Mouse (Mus musculus) testis, adult 2 months (tissue): ENCODE results near the gene 1700086D15Rik. TPM values are rescaled to one million over a fixed set of nuclear protein-coding genes. Genes with fewer than 3 reads are reported as not detected.

Source experiments
- H3K27ac ChIP-seq: fragments of 200-500 bp; 2 replicates; pipeline ENCODE4 v1.5.1; 2012; ENCODE audit warnings: low read depth, low read length; ENCODE audit not compliant: control insufficient read depth, insufficient read depth
- H3K27me3 ChIP-seq: fragments of 200-500 bp; 2 replicates; pipeline ENCODE4 v1.6.1; 2012; ENCODE audit warnings: mild to moderate bottlenecking, low read length, moderate library complexity; ENCODE audit not compliant: control insufficient read depth, insufficient read depth
- H3K36me3 ChIP-seq: fragments of 200-500 bp; 2 replicates; pipeline ENCODE4 v1.6.1; 2012; ENCODE audit warnings: mild to moderate bottlenecking, low read length; ENCODE audit not compliant: control insufficient read depth, insufficient read depth
- H3K4me1 ChIP-seq: fragments of 200-500 bp; 2 replicates; pipeline ENCODE4 v1.6.1; 2012; ENCODE audit warnings: low read length; ENCODE audit not compliant: control insufficient read depth, insufficient read depth
- H3K4me3 ChIP-seq: fragments of 200-500 bp; 2 replicates; pipeline ENCODE4 v1.5.1; 2012; ENCODE audit warnings: low read depth, mild to moderate bottlenecking, low read length, moderate library complexity, mixed read lengths; ENCODE audit not compliant: control insufficient read depth
- CTCF ChIP-seq: fragments of 200-500 bp; IDR thresholded peaks from 2 replicates; pipeline ENCODE4 v1.5.1; 2012; ENCODE audit warnings: low read depth, mild to moderate bottlenecking, inconsistent platforms, low read length, moderate library complexity; ENCODE audit not compliant: control insufficient read depth, insufficient read depth, insufficient replicate concordance
- POLR2A ChIP-seq: fragments of 200-500 bp; IDR thresholded peaks from 2 replicates; pipeline ENCODE4 v1.6.1; 2012; ENCODE audit warnings: low read depth, mild to moderate bottlenecking, inconsistent platforms, low read length, moderate library complexity; ENCODE audit not compliant: control insufficient read depth
- polyA plus RNA-seq: library from polyadenylated mRNA; depleted of rRNA; stranded (reverse); fragments of >200 nt; gene quantifications from 2 replicates; pipeline ENCODE4 v1.2.3, GENCODE M21; 2012

1700086D15Rik gene
- polyA plus RNA-seq, 1 experiment: 6.4 TPM

DNA sequence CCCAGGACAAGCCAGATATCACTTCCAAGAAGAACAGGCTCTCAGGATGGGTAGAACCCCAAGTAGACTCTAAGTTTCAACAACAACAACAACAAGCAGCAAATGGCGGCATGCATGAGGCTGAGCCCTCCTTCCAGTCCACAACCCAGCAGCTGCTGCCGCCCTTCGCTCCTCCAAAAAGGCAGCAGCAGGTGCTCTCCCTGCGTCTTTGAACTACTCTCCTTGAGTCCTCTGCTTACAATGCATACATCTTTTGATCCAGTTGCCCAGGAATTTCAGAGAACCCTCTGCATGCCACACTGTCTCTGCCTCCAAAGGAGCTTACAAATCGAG, 1.1 kb downstream of the 1700086D15Rik start:
- TF ChIP-seq POLR2A: no peak
- Histone ChIP-seq H3K4me1 (peaks cover 23% of the 10 kb centered on the region), H3K36me3 (no peaks in the 10 kb centered on the region), H3K27me3 (no peaks in the 10 kb centered on the region; the same call in 1 of the 2 replicates), H3K27ac (peak overlapping the region; percentile 25; the same call in 1 of the 2 replicates), H3K4me3 (peak overlapping the region; percentile 94)

DNA sequence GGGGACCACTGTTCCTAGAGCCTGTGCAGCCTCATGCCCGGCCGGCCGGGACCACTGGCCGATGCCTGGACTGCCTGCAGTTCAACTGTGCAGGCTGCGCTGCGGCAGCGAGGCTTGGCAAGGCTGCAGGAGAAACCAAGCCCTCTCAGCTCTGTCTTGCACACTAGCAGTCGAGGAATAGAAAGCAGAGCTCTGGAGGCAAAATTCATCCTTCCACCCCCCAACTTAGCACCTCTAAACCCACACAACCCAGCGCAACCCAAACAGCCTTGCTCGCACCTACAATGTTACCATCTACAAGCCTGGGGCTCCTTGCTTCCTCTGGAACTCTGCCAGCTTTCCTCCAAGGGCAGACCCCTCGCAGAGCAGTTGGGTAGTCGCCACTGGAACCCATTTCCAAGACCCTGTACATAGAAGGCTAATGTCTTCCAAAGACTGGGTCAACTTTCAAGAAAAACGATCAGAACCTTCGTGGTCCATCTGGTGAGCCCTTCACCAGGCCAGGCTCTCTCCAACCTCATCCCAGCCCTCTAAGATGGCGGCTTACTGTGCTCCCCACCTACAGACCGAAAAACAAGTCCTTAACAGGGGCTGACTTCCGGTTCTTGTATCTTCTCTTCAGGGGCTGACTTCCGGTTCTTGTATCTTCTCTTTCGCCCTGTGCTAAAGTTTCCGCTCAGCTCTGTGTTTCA, 1.6 kb downstream of the 1700086D15Rik start:
- Histone ChIP-seq H3K27ac (peak overlapping the region; percentile 45; the same call in 1 of the 2 replicates), H3K4me3 (peak overlapping the region; percentile 94), H3K27me3 (no peaks in the 10 kb centered on the region; the same call in 1 of the 2 replicates), H3K4me1 (peaks cover 23% of the 10 kb centered on the region), H3K36me3 (no peaks in the 10 kb centered on the region)
- TF ChIP-seq POLR2A (peak; percentile 21; the same call in 1 of the 2 replicates), CTCF (no peak)

DNA sequence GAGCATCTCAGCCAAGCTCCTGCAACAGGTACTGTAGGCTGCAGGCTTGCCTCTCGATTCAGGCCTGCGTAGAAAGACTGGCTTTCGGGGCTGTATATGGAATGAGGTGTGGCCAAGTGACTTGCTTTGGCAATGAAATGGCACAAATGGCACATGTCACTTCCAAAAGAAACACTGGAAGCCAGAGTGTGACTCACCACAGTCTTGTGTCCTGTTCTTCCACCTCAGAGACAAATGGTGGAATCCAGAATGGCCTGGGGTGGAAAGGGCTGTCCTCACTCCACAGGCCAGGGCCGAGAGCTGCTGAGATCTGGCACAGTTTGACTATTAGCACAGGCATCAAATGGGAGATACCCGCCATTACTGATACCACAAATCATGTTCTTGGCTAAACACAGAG, 6.7 kb downstream of the 1700086D15Rik start:
- H3K36me3 ChIP-seq: no peaks in the 10 kb centered on the region
- H3K27me3 ChIP-seq: no peaks in the 10 kb centered on the region
- TF ChIP-seq CTCF: no peak
- TF ChIP-seq POLR2A: no peak
- H3K4me3 ChIP-seq: no peak overlapping the region
- H3K4me1 ChIP-seq: peaks cover 11% of the 10 kb centered on the region
- H3K27ac ChIP-seq: no peak overlapping the region

DNA sequence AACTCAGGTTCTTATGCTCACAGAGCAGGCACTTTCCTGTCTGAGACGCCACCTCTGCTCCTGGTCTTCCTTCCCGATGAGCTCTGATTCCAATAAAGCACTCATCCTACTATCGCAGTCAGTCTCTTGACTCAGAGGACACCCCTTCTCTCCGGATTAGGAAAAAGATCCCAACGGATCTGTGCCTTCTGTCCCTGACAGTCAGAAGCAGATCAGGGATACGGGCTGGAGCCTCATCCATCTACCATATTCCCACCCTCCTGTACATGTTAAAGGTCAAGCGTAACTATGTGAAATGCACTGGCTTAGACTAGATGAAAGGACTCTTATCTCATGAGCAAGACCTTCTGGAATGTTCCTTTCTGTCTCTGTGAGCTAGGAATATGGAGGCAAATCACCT, 11.2 kb downstream of the 1700086D15Rik start:
- H3K4me3 ChIP-seq: no peak overlapping the region
- H3K27ac ChIP-seq: no peak overlapping the region
- H3K36me3 ChIP-seq: no peaks in the 10 kb centered on the region
- TF ChIP-seq CTCF: no peak
- TF ChIP-seq POLR2A: no peak
- H3K27me3 ChIP-seq: no peaks in the 10 kb centered on the region
- H3K4me1 ChIP-seq: no peaks in the 10 kb centered on the region

DNA sequence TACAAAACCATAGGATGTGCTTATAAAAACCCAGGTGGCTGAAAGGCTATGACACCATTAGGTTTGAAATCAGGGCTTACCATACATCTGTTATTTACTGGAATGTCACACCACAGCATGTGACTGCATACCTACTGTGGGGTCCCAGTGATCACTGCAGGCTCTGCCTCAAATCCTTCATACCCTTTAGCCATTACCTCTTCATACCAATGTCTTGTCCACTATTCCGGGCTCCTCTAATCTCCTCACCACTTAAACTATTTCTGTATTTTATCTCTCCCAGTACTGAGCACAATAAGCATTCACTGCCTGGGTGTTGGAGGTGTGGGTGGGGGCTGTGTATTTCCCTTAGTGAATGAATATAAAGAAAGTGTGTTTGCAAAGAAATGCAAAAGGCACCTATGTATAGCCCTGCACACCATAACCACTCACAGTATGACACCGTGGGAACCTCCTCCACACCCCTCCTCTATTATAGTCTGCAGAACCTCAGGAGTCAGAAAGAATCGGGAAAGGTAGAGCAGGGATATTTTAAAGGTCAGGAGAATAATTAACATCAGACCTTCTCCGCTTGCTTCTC, 16.8 kb downstream of the 1700086D15Rik start:
- no peak for TF ChIP-seq CTCF
- TF ChIP-seq POLR2A: no peak
- H3K36me3 ChIP-seq: no peaks in the 10 kb centered on the region
- no peaks in the 10 kb centered on the region for H3K27me3 ChIP-seq

DNA sequence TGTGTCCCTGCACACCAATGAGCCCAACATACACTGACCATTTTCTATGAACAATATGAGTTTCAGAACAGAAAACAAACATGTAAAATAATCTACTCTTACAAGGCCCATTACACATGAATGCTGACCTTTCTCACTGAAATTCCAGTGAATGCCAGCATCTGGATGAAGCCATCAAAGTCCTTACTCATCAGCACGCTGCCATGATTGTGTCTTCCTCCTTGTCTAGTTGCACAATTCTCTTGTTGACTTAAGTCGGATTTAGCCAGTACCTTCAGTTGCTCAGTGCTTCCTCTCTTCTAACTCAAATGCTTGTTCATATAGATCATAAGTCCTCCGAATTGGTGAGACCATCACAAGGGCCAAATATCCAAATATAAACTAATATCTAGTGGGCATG, 20.7 kb downstream of the 1700086D15Rik start:
- TF ChIP-seq POLR2A (no peak), CTCF (no peak)
- Histone ChIP-seq H3K4me3 (no peak overlapping the region), H3K4me1 (no peaks in the 10 kb centered on the region), H3K27me3 (no peaks in the 10 kb centered on the region), H3K36me3 (no peaks in the 10 kb centered on the region), H3K27ac (no peak overlapping the region)

More for the DNA sequence above, 16.8 kb downstream of the 1700086D15Rik start:
- Histone ChIP-seq H3K4me3 (no peak overlapping the region), H3K4me1 (no peaks in the 10 kb centered on the region), H3K27ac (no peak overlapping the region)

DNA sequence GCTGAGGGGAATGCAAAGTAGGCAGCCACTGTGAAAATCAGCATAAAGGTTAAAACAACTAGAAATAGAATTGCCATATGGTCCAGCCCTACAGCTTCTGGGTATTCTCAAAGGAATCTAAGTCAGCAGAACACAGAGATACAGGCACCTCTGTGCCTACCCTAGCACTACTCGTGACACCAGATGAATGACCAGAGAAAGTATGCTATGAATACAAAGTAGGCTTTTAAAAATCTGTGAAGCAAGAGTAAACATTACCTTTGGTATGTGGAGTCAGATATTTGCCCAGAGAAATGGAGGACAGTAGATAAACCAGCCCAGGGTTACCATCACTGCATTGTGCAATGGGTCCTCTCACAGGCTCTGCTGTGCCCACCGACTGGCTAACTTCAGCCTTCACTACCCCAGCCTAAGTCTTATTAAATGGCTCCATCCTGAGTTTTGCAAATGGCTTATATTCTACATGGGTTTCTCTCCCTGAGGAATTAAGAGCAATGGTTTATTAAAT, 22.5 kb downstream of the 1700086D15Rik start:
- Histone ChIP-seq H3K4me3 (no peak overlapping the region), H3K36me3 (no peaks in the 10 kb centered on the region), H3K27ac (no peak overlapping the region), H3K27me3 (no peaks in the 10 kb centered on the region), H3K4me1 (no peaks in the 10 kb centered on the region)
- TF ChIP-seq CTCF (no peak), POLR2A (no peak)

DNA sequence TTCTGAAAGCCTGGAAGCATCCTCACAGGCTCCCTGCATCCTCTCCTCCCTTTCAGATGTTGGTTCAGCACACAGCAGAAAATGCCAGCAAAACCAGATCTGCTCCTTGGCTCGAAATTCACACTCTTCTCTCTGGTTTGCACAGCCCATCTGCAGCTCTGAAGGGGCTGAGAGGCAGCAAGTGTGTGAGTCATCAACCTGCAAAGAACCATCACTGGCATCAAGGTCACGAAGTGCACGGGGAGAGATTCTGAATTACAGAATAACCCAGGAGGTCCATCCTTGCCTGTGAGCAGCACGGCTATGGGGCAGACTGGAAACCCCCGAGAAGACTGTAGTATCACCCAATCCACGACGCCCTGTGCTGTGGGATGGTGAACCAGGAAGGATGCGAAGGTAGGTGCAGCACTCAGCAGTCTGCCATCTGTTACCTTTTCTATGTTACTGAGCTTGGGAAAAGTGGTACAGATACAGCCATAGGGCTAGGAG, 24.4 kb downstream of the 1700086D15Rik start:
- no peak for TF ChIP-seq CTCF
- TF ChIP-seq POLR2A: no peak
- Histone ChIP-seq H3K36me3 (no peaks in the 10 kb centered on the region), H3K27me3 (no peaks in the 10 kb centered on the region), H3K4me3 (no peak overlapping the region), H3K4me1 (no peaks in the 10 kb centered on the region), H3K27ac (no peak overlapping the region)
